Mouse (Mus musculus) CH12.LX (cell line): ENCODE data around the gene Slfn14. TPM values are rescaled to one million over a fixed set of nuclear protein-coding genes. Genes with fewer than 3 reads are reported as not detected.

Experiments used
- DNase-seq: peaks from one replicate; pipeline ENCODE4 v3.0.0-alpha.2; 2013; ENCODE audit errors: extremely low read depth
- H3K27ac ChIP-seq: 2 replicates; pipeline ENCODE4 v1.5.1; 2012; ENCODE audit warnings: low read depth, mild to moderate bottlenecking, control low read depth, moderate library complexity; ENCODE audit not compliant: insufficient read depth
- H3K27me3 ChIP-seq: replicated peaks from 2 replicates; pipeline ENCODE3; 2012; ENCODE audit warnings: inconsistent platforms
- H3K36me3 ChIP-seq, 2 experiments: replicated peaks in 1 of 2; 2 replicates each; pipeline versions ENCODE3 to v1.6.1; 2012; ENCODE audit warnings: inconsistent platforms in 1 of 2, low read length in 1 of 2, mild to moderate bottlenecking in 1 of 2, mixed read lengths in 1 of 2, moderate library complexity in 1 of 2; ENCODE audit not compliant: control insufficient read depth in 1 of 2, insufficient read depth in 1 of 2
- H3K4me1 ChIP-seq, 2 experiments: 2 replicates each; pipeline ENCODE4 v1.6.1; 2012; ENCODE audit warnings: inconsistent platforms in 1 of 2, moderate library complexity in 1 of 2; ENCODE audit not compliant: insufficient read depth in 2 of 2, control insufficient read depth in 1 of 2
- H3K4me2 ChIP-seq: 2 replicates; pipeline ENCODE4 v1.6.1; 2012; ENCODE audit warnings: low read depth, mild to moderate bottlenecking, control low read depth; ENCODE audit not compliant: poor library complexity, insufficient read depth, severe bottlenecking
- H3K4me3 ChIP-seq, 3 experiments: fragments of 150-350 bp in 1 of 3; sonication (generic) in 1 of 3; replicated peaks in 1 of 3; 2 replicates each; pipeline versions ENCODE3 to v1.5.1; 2011 to 2012; ENCODE audit warnings: low read depth in 2 of 3, low read length in 2 of 3, mild to moderate bottlenecking in 2 of 3, moderate library complexity in 2 of 3, control low read depth in 1 of 3, improper control_type of control experiment in 1 of 3, inconsistent platforms in 1 of 3, mixed read lengths in 1 of 3; ENCODE audit not compliant: poor library complexity in 1 of 3
- H3K79me2 ChIP-seq: replicated peaks from 2 replicates; pipeline ENCODE4 v1.6.1; 2012; ENCODE audit warnings: mild to moderate bottlenecking, moderate library complexity; ENCODE audit not compliant: control insufficient read depth, poor library complexity, insufficient read depth, severe bottlenecking; ENCODE audit errors: extremely low read depth
- H3K9ac ChIP-seq: 2 replicates; pipeline ENCODE4 v1.6.1; 2012; ENCODE audit warnings: low read depth, mild to moderate bottlenecking, control low read depth, moderate library complexity; ENCODE audit not compliant: insufficient read depth
- H3K9me3 ChIP-seq: replicated peaks from 2 replicates; pipeline ENCODE3; 2012; ENCODE audit warnings: low read length, inconsistent platforms, mixed read lengths
- BHLHE40 ChIP-seq: IDR thresholded peaks from 2 replicates; pipeline ENCODE4 v1.6.1; 2011; ENCODE audit warnings: mild to moderate bottlenecking, low read depth, low read length, improper control_type of control experiment
- CHD1 ChIP-seq: IDR thresholded peaks from 2 replicates; pipeline ENCODE4 v1.6.1; 2012; ENCODE audit warnings: low read depth, low read length, improper control_type of control experiment, inconsistent platforms
- CHD2 ChIP-seq: IDR thresholded peaks from 2 replicates; pipeline ENCODE4 v1.6.1; 2011; ENCODE audit warnings: low read length, improper control_type of control experiment
- CTCF ChIP-seq, 2 experiments: IDR thresholded peaks in 1 of 2; conservative IDR thresholded peaks in 1 of 2; 2 replicates each; pipeline ENCODE4 v1.5.1; 2011 to 2012; ENCODE audit warnings: low read depth in 2 of 2, low read length in 2 of 2, improper control_type of control experiment in 1 of 2, inconsistent platforms in 1 of 2, mild to moderate bottlenecking in 1 of 2, moderate library complexity in 1 of 2
- E2F4 ChIP-seq: IDR thresholded peaks from 2 replicates; pipeline ENCODE4 v1.6.1; 2011; ENCODE audit warnings: low read depth, low read length, improper control_type of control experiment; ENCODE audit not compliant: insufficient replicate concordance
- ELF1 ChIP-seq: IDR thresholded peaks from 2 replicates; pipeline ENCODE4 v1.6.1; 2014; ENCODE audit warnings: low read depth, mild to moderate bottlenecking, inconsistent platforms, low read length, improper control_type of control experiment
- EP300 ChIP-seq: IDR thresholded peaks from 2 replicates; pipeline ENCODE4 v1.6.1; 2011; ENCODE audit warnings: low read length, improper control_type of control experiment
- ETS1 ChIP-seq: conservative IDR thresholded peaks from 2 replicates; pipeline ENCODE4 v1.6.1; 2012; ENCODE audit warnings: low read depth, mild to moderate bottlenecking, inconsistent platforms, low read length, improper control_type of control experiment, moderate library complexity
- GABPA ChIP-seq: IDR thresholded peaks from 2 replicates; pipeline ENCODE4 v1.6.1; 2012; ENCODE audit warnings: low read depth, low read length, improper control_type of control experiment, inconsistent platforms; ENCODE audit not compliant: insufficient replicate concordance
- HCFC1 ChIP-seq: IDR thresholded peaks from 2 replicates; pipeline ENCODE4 v1.6.1; 2012; ENCODE audit warnings: low read depth, mild to moderate bottlenecking, inconsistent platforms, low read length, improper control_type of control experiment
- IRF4 ChIP-seq: IDR thresholded peaks from 2 replicates; pipeline ENCODE4 v1.6.1; 2014; ENCODE audit warnings: low read depth, mild to moderate bottlenecking, inconsistent platforms, low read length, improper control_type of control experiment
- JUN ChIP-seq: IDR thresholded peaks from 2 replicates; pipeline ENCODE4 v1.6.1; 2011; ENCODE audit warnings: low read depth, mild to moderate bottlenecking, low read length, improper control_type of control experiment, moderate library complexity; ENCODE audit not compliant: insufficient read depth
- JUND ChIP-seq: conservative IDR thresholded peaks from 2 replicates; pipeline ENCODE4 v1.6.1; 2011; ENCODE audit warnings: low read depth, low read length, improper control_type of control experiment
- KAT2A ChIP-seq: IDR thresholded peaks from 2 replicates; pipeline ENCODE4 v1.6.1; 2012; ENCODE audit warnings: low read length, improper control_type of control experiment, inconsistent platforms; ENCODE audit not compliant: insufficient replicate concordance
- MAFK ChIP-seq: IDR thresholded peaks from 2 replicates; pipeline ENCODE4 v1.6.1; 2011; ENCODE audit warnings: low read length, improper control_type of control experiment; ENCODE audit not compliant: insufficient replicate concordance
- MAX ChIP-seq: IDR thresholded peaks from 2 replicates; pipeline ENCODE4 v1.6.1; 2011; ENCODE audit warnings: low read length, improper control_type of control experiment
- MAZ ChIP-seq: IDR thresholded peaks from 2 replicates; pipeline ENCODE4 v1.6.1; 2012; ENCODE audit warnings: low read depth, mild to moderate bottlenecking, inconsistent platforms, low read length, improper control_type of control experiment, moderate library complexity
- MEF2A ChIP-seq: IDR thresholded peaks from 2 replicates; pipeline ENCODE4 v1.6.1; 2014; ENCODE audit warnings: low read depth, mild to moderate bottlenecking, inconsistent platforms, low read length, improper control_type of control experiment, borderline replicate concordance
- MXI1 ChIP-seq: IDR thresholded peaks from 2 replicates; pipeline ENCODE4 v1.6.1; 2011; ENCODE audit warnings: mild to moderate bottlenecking, low read depth, low read length, improper control_type of control experiment
- MYC ChIP-seq: IDR thresholded peaks from 2 replicates; pipeline ENCODE4 v1.6.1; 2011; ENCODE audit warnings: low read depth, mild to moderate bottlenecking, improper control_type of control experiment, low read length
- NELFE ChIP-seq: IDR thresholded peaks from 2 replicates; pipeline ENCODE4 v1.6.1; 2011; ENCODE audit warnings: low read depth, low read length, improper control_type of control experiment
- NRF1 ChIP-seq: IDR thresholded peaks from 2 replicates; pipeline ENCODE4 v1.6.1; 2014; ENCODE audit warnings: low read depth, mild to moderate bottlenecking, inconsistent platforms, low read length, improper control_type of control experiment, moderate library complexity
- PAX5 ChIP-seq: IDR thresholded peaks from 2 replicates; pipeline ENCODE4 v1.6.1; 2012; ENCODE audit warnings: low read length, inconsistent platforms, mixed read lengths
- POLR2A ChIP-seq: IDR thresholded peaks from 2 replicates; pipeline ENCODE4 v1.6.1; 2011; ENCODE audit warnings: low read depth, mild to moderate bottlenecking, improper control_type of control experiment, low read length
- POLR2AphosphoS2 ChIP-seq: IDR thresholded peaks from 2 replicates; pipeline ENCODE4 v1.6.1; 2011; ENCODE audit warnings: low read depth, low read length, improper control_type of control experiment
- RAD21 ChIP-seq: IDR thresholded peaks from 2 replicates; pipeline ENCODE4 v1.6.1; 2011; ENCODE audit warnings: low read depth, mild to moderate bottlenecking, low read length, improper control_type of control experiment, moderate library complexity
- RCOR1 ChIP-seq: conservative IDR thresholded peaks from 2 replicates; pipeline ENCODE4 v1.6.1; 2012; ENCODE audit warnings: low read depth, mild to moderate bottlenecking, inconsistent platforms, low read length, improper control_type of control experiment
- SIN3A ChIP-seq: IDR thresholded peaks from 2 replicates; pipeline ENCODE4 v1.6.1; 2012; ENCODE audit warnings: low read length, improper control_type of control experiment, inconsistent platforms
- SMC3 ChIP-seq: IDR thresholded peaks from 2 replicates; pipeline ENCODE4 v1.6.1; 2011; ENCODE audit warnings: low read depth, low read length, improper control_type of control experiment
- TBP ChIP-seq: conservative IDR thresholded peaks from 2 replicates; pipeline ENCODE4 v1.6.1; 2011; ENCODE audit warnings: low read depth, low read length, improper control_type of control experiment
- TCF12 ChIP-seq: IDR thresholded peaks from 2 replicates; pipeline ENCODE4 v1.6.1; 2014; ENCODE audit warnings: low read depth, mild to moderate bottlenecking, inconsistent platforms, low read length, improper control_type of control experiment
- UBTF ChIP-seq: IDR thresholded peaks from 2 replicates; pipeline ENCODE4 v1.6.1; 2012; ENCODE audit warnings: low read depth, mild to moderate bottlenecking, inconsistent platforms, low read length, improper control_type of control experiment, moderate library complexity
- USF1 ChIP-seq: IDR thresholded peaks from 2 replicates; pipeline ENCODE4 v1.6.1; 2014; ENCODE audit warnings: low read depth, mild to moderate bottlenecking, inconsistent platforms, low read length, improper control_type of control experiment
- USF2 ChIP-seq: conservative IDR thresholded peaks from 2 replicates; pipeline ENCODE4 v1.6.1; 2011; ENCODE audit warnings: low read depth, low read length, improper control_type of control experiment
- ZC3H11A ChIP-seq: IDR thresholded peaks from 2 replicates; pipeline ENCODE4 v1.6.1; 2012; ENCODE audit warnings: low read depth, mild to moderate bottlenecking, inconsistent platforms, low read length, improper control_type of control experiment
- ZKSCAN1 ChIP-seq: IDR thresholded peaks from 2 replicates; pipeline ENCODE4 v1.6.1; 2012; ENCODE audit warnings: low read depth, inconsistent platforms, low read length, improper control_type of control experiment, borderline replicate concordance
- ZMIZ1 ChIP-seq: IDR thresholded peaks from 2 replicates; pipeline ENCODE4 v1.6.1; 2012; ENCODE audit warnings: low read depth, mild to moderate bottlenecking, inconsistent platforms, low read length, improper control_type of control experiment
- ZNF384 ChIP-seq: IDR thresholded peaks from 2 replicates; pipeline ENCODE4 v1.6.1; 2012; ENCODE audit warnings: low read depth, low read length, improper control_type of control experiment, inconsistent platforms
- dilution Hi-C: fragments of 300-500 bp; cut with MboI; formaldehyde crosslinking; loops from 2 replicates; pipeline ENCODE4 v1.14.3; 2020; ENCODE audit warnings: low sequenced_read_pairs; ENCODE audit not compliant: extremely low pct_unique_long_range_greater_than_20kb, extremely low pct_ligation_motif_present
- in situ Hi-C: fragments of 300-500 bp; cut with MboI; formaldehyde crosslinking; loops from 3 replicates; pipeline ENCODE4 v1.14.3; 2019; ENCODE audit warnings: low sequenced_read_pairs, low pct_ligation_motif_present, low pct_unique_long_range_greater_than_20kb, mixed read lengths
- polyA plus RNA-seq: library from polyadenylated mRNA; unstranded; fragments of >175 nt; gene quantifications from 2 replicates; pipeline ENCODE4 v1.2.1, GENCODE M21; 2012; ENCODE audit warnings: low read depth; ENCODE audit not compliant: insufficient read length
- total RNA-seq, 2 experiments: library from RNA; depleted of rRNA; stranded (reverse); fragments of 300-350 nt in 1 of 2; fragments of >200 nt in 1 of 2; gene quantifications; 2 replicates each; pipeline ENCODE4 v1.2.3; 2012 to 2014

The Slfn14 gene
- total and polyA plus RNA-seq, 3 experiments: not detected

GRCm38 (mm10) chr11:83289633-83290032 is 3.1 kb upstream of the Slfn14 start:
- peak; percentile 85 for DNase-seq
- in situ Hi-C loops: no loop called here
- peaks cover 0 to 10% of the 10 kb centered on the region in 2 experiments for H3K36me3 ChIP-seq
- peaks cover 5 to 47% of the 10 kb centered on the region in 2 experiments; a peak in 3 of 4 replicates for H3K4me1 ChIP-seq
- dilution Hi-C loops: no loop called here
- no peaks in the 10 kb centered on the region for H3K27me3 ChIP-seq
- peak overlapping the region in 1 of 3 experiments; percentile 26 for H3K4me3 ChIP-seq
- TF ChIP-seq UBTF: no peak
- no peak for TF ChIP-seq ZC3H11A
- no peak for TF ChIP-seq ZKSCAN1
- no peak for TF ChIP-seq SMC3
- no peak for TF ChIP-seq ELF1
- TF ChIP-seq NRF1: no peak
- TF ChIP-seq JUN: peak; percentile 61
- TF ChIP-seq POLR2AphosphoS2: no peak
- no peak for TF ChIP-seq CTCF (conservative IDR thresholded peaks at IDR 0.05 in 1 of 2, IDR thresholded peaks at IDR 0.05 in 1 of 2; ENCODE audit: low read depth in 2 of 2, low read length in 2 of 2)
- no peak for TF ChIP-seq CHD2
- peak; percentile 40 for TF ChIP-seq ETS1
- no peak for TF ChIP-seq MAFK
- TF ChIP-seq TCF12: no peak
- peak; percentile 84 for TF ChIP-seq JUND
- TF ChIP-seq MAX: no peak; the same call in 1 of the 2 replicates
- no peak for TF ChIP-seq ZNF384
- no peak for TF ChIP-seq GABPA
- TF ChIP-seq MXI1: no peak
- peak; percentile 44; the same call in 1 of the 2 replicates for TF ChIP-seq NELFE
- peak; percentile 94 for TF ChIP-seq IRF4
- TF ChIP-seq SIN3A: peak; percentile 20; the same call in 1 of the 2 replicates
- no peak for TF ChIP-seq TBP
- TF ChIP-seq USF2: no peak
- no peak; the same call in 1 of the 2 replicates for TF ChIP-seq MYC
- no peak for TF ChIP-seq RAD21
- TF ChIP-seq HCFC1: no peak
- TF ChIP-seq ZMIZ1: no peak
- TF ChIP-seq EP300: peak; percentile 86
- no peak; the same call in 1 of the 2 replicates for TF ChIP-seq CHD1
- TF ChIP-seq USF1: no peak
- no peak for TF ChIP-seq KAT2A
- TF ChIP-seq BHLHE40: peak; percentile 46; the same call in 1 of the 2 replicates
- no peak; the same call in 1 of the 2 replicates for TF ChIP-seq MAZ
- TF ChIP-seq POLR2A: peak; percentile 53; the same call in 1 of the 2 replicates
- peak; percentile 75; the same call in 1 of the 2 replicates for TF ChIP-seq MEF2A
- TF ChIP-seq PAX5: no peak
- no peak for TF ChIP-seq E2F4
- TF ChIP-seq RCOR1: no peak
- H3K9ac ChIP-seq: peak overlapping the region; percentile 93
- peak overlapping the region; percentile 98 for H3K4me2 ChIP-seq
- H3K79me2 ChIP-seq: peaks cover 37% of the 10 kb centered on the region
- no peaks in the 10 kb centered on the region for H3K9me3 ChIP-seq
- peak overlapping the region; percentile 88 for H3K27ac ChIP-seq
